Mouse (Mus musculus) erythroid progenitor cell, adult 5-6 weeks (primary cell): ENCODE results near the gene Adamts20. TPM values are rescaled to one million over a fixed set of nuclear protein-coding genes. Genes with fewer than 3 reads are reported as not detected.

Experiments
- ATAC-seq: replicated peaks from 2 replicates; pipeline ENCODE4 v1.8.0; 2016; ENCODE audit warnings: moderate number of reproducible peaks, mild to moderate bottlenecking, moderate TSS enrichment, inconsistent platforms; ENCODE audit not compliant: poor library complexity, low FRiP score, severe bottlenecking
- total RNA-seq, 2 experiments: library from RNA; stranded (forward) in 1 of 2; stranded (reverse) in 1 of 2; fragments of 150-400 nt in 1 of 2; fragments of 186-747, 209-891 nt in 1 of 2; gene quantifications; 2 replicates each; pipeline versions ENCODE4 v1.2.3 to v1.2.4; 2015 to 2017; ENCODE audit warnings: low replicate concordance in 2 of 2

Gene Adamts20
- total RNA-seq, 2 experiments from 2014 or later, result not detected

- ATAC-seq, result no peak
Observed at GRCm38 (mm10) chr15:94379425-94379824, 85.8 kb downstream of the Adamts20 start.

GRCm38 (mm10) chr15:94372548-94372947, 92.7 kb downstream of the Adamts20 start:
- ATAC-seq, result no peak

- ATAC-seq, result no peak
Observed at GRCm38 (mm10) chr15:94349052-94349451, 116.2 kb downstream of the Adamts20 start.

- ATAC-seq, result no peak
Observed at GRCm38 (mm10) chr15:94344317-94344716, 120.9 kb downstream of the Adamts20 start.

GRCm38 (mm10) chr15:94342365-94342764, 122.9 kb downstream of the Adamts20 start:
- ATAC-seq, result no peak

GRCm38 (mm10) chr15:94339011-94339410, 126.2 kb downstream of the Adamts20 start:
- no peak for ATAC-seq

- ATAC-seq, result no peak
Observed at GRCm38 (mm10) chr15:94334586-94334985, 130.6 kb downstream of the Adamts20 start.

- ATAC-seq, result no peak
Observed at GRCm38 (mm10) chr15:94326626-94327025, 138.6 kb downstream of the Adamts20 start.

GRCm38 (mm10) chr15:94325509-94326181, 139.6 kb downstream of the Adamts20 start:
- no peak for ATAC-seq

- no peak for ATAC-seq
Observed at GRCm38 (mm10) chr15:94316171-94316570, 149.0 kb downstream of the Adamts20 start.

GRCm38 (mm10) chr15:94309689-94310088, 155.5 kb downstream of the Adamts20 start:
- ATAC-seq, result no peak

GRCm38 (mm10) chr15:94307888-94308287, 157.3 kb downstream of the Adamts20 start:
- ATAC-seq, result no peak

- no peak for ATAC-seq
Observed at GRCm38 (mm10) chr15:94303151-94303550, 162.1 kb downstream of the Adamts20 start.

- no peak for ATAC-seq
Observed at GRCm38 (mm10) chr15:94294084-94294483, 171.1 kb downstream of the Adamts20 start.

- ATAC-seq, result no peak
Observed at GRCm38 (mm10) chr15:94288015-94288414, 177.2 kb downstream of the Adamts20 start.

GRCm38 (mm10) chr15:94287495-94287894, 177.7 kb downstream of the Adamts20 start:
- no peak for ATAC-seq

GRCm38 (mm10) chr15:94276418-94276817, 188.8 kb downstream of the Adamts20 start:
- ATAC-seq, result no peak

- no peak for ATAC-seq
Observed at GRCm38 (mm10) chr15:94265630-94266029, 199.6 kb downstream of the Adamts20 start.

GRCm38 (mm10) chr15:94264497-94264879, 200.7 kb downstream of the Adamts20 start:
- ATAC-seq, result no peak

GRCm38 (mm10) chr15:94263866-94264496, 201.2 kb downstream of the Adamts20 start:
- ATAC-seq, result no peak

- ATAC-seq, result no peak
Observed at GRCm38 (mm10) chr15:94263241-94263640, 202.0 kb downstream of the Adamts20 start.

- no peak for ATAC-seq
Observed at GRCm38 (mm10) chr15:94259497-94259896, 205.7 kb downstream of the Adamts20 start.
